Mouse (Mus musculus): ENCODE data around the gene 1500009L16Rik.

GRCm38 (mm10) chr10:83763891-83764290, 41.2 kb downstream of the 1500009L16Rik start:
- TF ChIP-seq CTCF (IDR thresholded peaks at IDR 0.05; ENCODE audit: low read depth) (no peak), EP300 (optimal IDR thresholded peaks at IDR 0.05) (no peak)

Data from stomach, postnatal 0 days (tissue).